Mouse (Mus musculus) heart, embryonic 13.5 days (tissue): ENCODE measurements around the gene Nos1ap. TPM values are rescaled to one million over a fixed set of nuclear protein-coding genes. Genes with fewer than 3 reads are reported as not detected.

Experiments used
- ATAC-seq: fragments of 200-750 bp; cut with Nextera tagmentation; 2 replicates; pipeline ENCODE4 v1.8.0; 2017; ENCODE audit warnings: moderate TSS enrichment; ENCODE audit not compliant: insufficient number of reproducible peaks, low FRiP score, low TSS enrichment; ENCODE audit errors: extremely low read depth
- H3K27ac ChIP-seq: fragments of 300-500 bp; sonication (generic); replicated peaks from 2 replicates; pipeline ENCODE4 v1.5.1; 2015; ENCODE audit warnings: moderate library complexity, mild to moderate bottlenecking, inconsistent platforms
- H3K27me3 ChIP-seq: fragments of 300-500 bp; sonication (generic); replicated peaks from 2 replicates; pipeline ENCODE4 v1.6.1; 2015; ENCODE audit warnings: mild to moderate bottlenecking, inconsistent platforms
- H3K36me3 ChIP-seq: fragments of 300-500 bp; sonication (generic); 2 replicates; pipeline ENCODE4 v1.6.1; 2015; ENCODE audit warnings: mild to moderate bottlenecking, inconsistent platforms
- H3K4me1 ChIP-seq: fragments of 300-500 bp; sonication (generic); 2 replicates; pipeline ENCODE4 v1.6.1; 2015; ENCODE audit warnings: inconsistent platforms
- H3K4me2 ChIP-seq: fragments of 300-500 bp; sonication (generic); 2 replicates; pipeline ENCODE4 v1.6.1; 2015; ENCODE audit warnings: inconsistent platforms, mild to moderate bottlenecking, moderate library complexity
- H3K4me3 ChIP-seq: fragments of 300-500 bp; sonication (generic); 2 replicates; pipeline ENCODE4 v1.5.1; 2015; ENCODE audit warnings: moderate library complexity, mild to moderate bottlenecking, inconsistent platforms
- H3K9ac ChIP-seq: fragments of 300-500 bp; sonication (generic); 2 replicates; pipeline ENCODE4 v1.6.1; 2015; ENCODE audit warnings: inconsistent platforms, mild to moderate bottlenecking, moderate library complexity
- H3K9me3 ChIP-seq: fragments of 300-500 bp; sonication (generic); 2 replicates; pipeline ENCODE4 v1.6.1; 2016; ENCODE audit warnings: inconsistent platforms
- WGBS: fragments of 180-500 bp; shearing (Covaris S2); methylation state at CpG from one replicate; pipeline ENCODE4 v1.1.7; 2015; ENCODE audit warnings: mixed read lengths; 5-methylcytosine and 5-hydroxymethylcytosine counted together
- polyA plus RNA-seq: library from polyadenylated mRNA; unstranded; fragments of >200 nt; fragmentation: Nextera tagmentation; extraction: Ambion mirVana; gene quantifications from 2 replicates; pipeline ENCODE4 v1.2.1, GENCODE M21; 2015

The Nos1ap gene
- polyA plus RNA-seq, 1 experiment from 2014 or later, result 17.9 TPM

GRCm38 (mm10) chr1:170564926-170565325 lies 24.7 kb downstream of the Nos1ap start:
- 84% methylated on average over 3 of the region's 3 CpGs for WGBS
- Histone ChIP-seq H3K9me3 (no peaks in the 10 kb centered on the region), H3K4me2 (no peak overlapping the region), H3K27ac (no peak overlapping the region), H3K4me3 (no peak overlapping the region), H3K9ac (no peak overlapping the region), H3K36me3 (no peaks in the 10 kb centered on the region), H3K4me1 (peaks cover 8% of the 10 kb centered on the region), H3K27me3 (no peaks in the 10 kb centered on the region)
- ATAC-seq, result no peak

GRCm38 (mm10) chr1:170562431-170562830 lies 27.2 kb downstream of the Nos1ap start:
- no peaks in the 10 kb centered on the region for H3K9me3 ChIP-seq

GRCm38 (mm10) chr1:170560768-170561167 lies 28.9 kb downstream of the Nos1ap start:
- no peak overlapping the region for H3K4me2 ChIP-seq
- no peak for ATAC-seq
- no peaks in the 10 kb centered on the region for H3K9me3 ChIP-seq
- no peak overlapping the region for H3K4me3 ChIP-seq
- H3K27ac ChIP-seq, result no peak overlapping the region
- peaks cover 10% of the 10 kb centered on the region for H3K4me1 ChIP-seq
- 0 out of 2 replicates have a peak, but pooled peaks cover 6% of the 10 kb centered on the region for H3K36me3 ChIP-seq
- no peaks in the 10 kb centered on the region for H3K27me3 ChIP-seq
- WGBS, result 80% methylated on average over 3 of the region's 3 CpGs
- no peak overlapping the region for H3K9ac ChIP-seq

More at GRCm38 (mm10) chr1:170562431-170562830, 27.2 kb downstream of the Nos1ap start:
- no peaks in the 10 kb centered on the region for H3K36me3 ChIP-seq
- no peak overlapping the region for H3K4me2 ChIP-seq
- peaks cover 5% of the 10 kb centered on the region for H3K4me1 ChIP-seq
- H3K27ac ChIP-seq, result no peak overlapping the region
- no peak for ATAC-seq
- no peak overlapping the region for H3K9ac ChIP-seq
- no peak overlapping the region for H3K4me3 ChIP-seq
- H3K27me3 ChIP-seq, result no peaks in the 10 kb centered on the region
- 64% methylated on average over 1 of the region's 1 CpGs for WGBS

GRCm38 (mm10) chr1:170557962-170558361 lies 31.7 kb downstream of the Nos1ap start:
- WGBS, result 85% methylated on average over 4 of the region's 4 CpGs
- H3K4me1 ChIP-seq, result peaks cover 36% of the 10 kb centered on the region

GRCm38 (mm10) chr1:170556696-170557095 lies 33.0 kb downstream of the Nos1ap start:
- H3K9ac ChIP-seq, result no peak overlapping the region
- no peaks in the 10 kb centered on the region for H3K27me3 ChIP-seq
- peaks cover 42% of the 10 kb centered on the region for H3K4me1 ChIP-seq
- 0 out of 2 replicates have a peak, but pooled peaks cover 6% of the 10 kb centered on the region for H3K36me3 ChIP-seq
- H3K27ac ChIP-seq, result no peak overlapping the region
- H3K4me3 ChIP-seq, result no peak overlapping the region
- no peak overlapping the region for H3K4me2 ChIP-seq
- no peak for ATAC-seq
- no peaks in the 10 kb centered on the region for H3K9me3 ChIP-seq
- 85% methylated on average over 6 of the region's 6 CpGs for WGBS

More at GRCm38 (mm10) chr1:170557962-170558361, 31.7 kb downstream of the Nos1ap start:
- no peak overlapping the region for H3K9ac ChIP-seq
- no peaks in the 10 kb centered on the region for H3K9me3 ChIP-seq
- H3K4me3 ChIP-seq, result no peak overlapping the region
- no peaks in the 10 kb centered on the region for H3K27me3 ChIP-seq
- no peak overlapping the region for H3K4me2 ChIP-seq
- no peak for ATAC-seq
- 0 out of 2 replicates have a peak, but pooled peaks cover 6% of the 10 kb centered on the region for H3K36me3 ChIP-seq
- no peak overlapping the region for H3K27ac ChIP-seq

GRCm38 (mm10) chr1:170554939-170555293 lies 34.7 kb downstream of the Nos1ap start:
- Histone ChIP-seq H3K27ac (peak overlapping the region; percentile 71), H3K9me3 (no peaks in the 10 kb centered on the region), H3K27me3 (no peaks in the 10 kb centered on the region), H3K4me3 (no peak overlapping the region), H3K36me3 (0 out of 2 replicates have a peak, but pooled peaks cover 6% of the 10 kb centered on the region), H3K9ac (no peak overlapping the region), H3K4me1 (peaks cover 55% of the 10 kb centered on the region), H3K4me2 (peak overlapping the region; percentile 10; the same call in 1 of the 2 replicates)
- 14% methylated on average over 3 of the region's 3 CpGs for WGBS
- peak; percentile 66 for ATAC-seq

GRCm38 (mm10) chr1:170554235-170554938 lies 35.3 kb downstream of the Nos1ap start:
- Histone ChIP-seq H3K4me3 (no peak overlapping the region), H3K27ac (peak overlapping the region; percentile 71), H3K4me2 (peak overlapping the region; percentile 7; the same call in 1 of the 2 replicates), H3K9me3 (no peaks in the 10 kb centered on the region), H3K4me1 (peaks cover 58% of the 10 kb centered on the region), H3K27me3 (no peaks in the 10 kb centered on the region), H3K9ac (no peak overlapping the region), H3K36me3 (0 out of 2 replicates have a peak, but pooled peaks cover 8% of the 10 kb centered on the region)
- no peak; the same call in 1 of the 2 replicates for ATAC-seq
- 72% methylated on average over 4 of the region's 4 CpGs for WGBS

GRCm38 (mm10) chr1:170550649-170551440 lies 38.8 kb downstream of the Nos1ap start:
- H3K4me2 ChIP-seq, result peak overlapping the region; percentile 36; the same call in 1 of the 2 replicates
- no peak for ATAC-seq
- H3K27me3 ChIP-seq, result no peaks in the 10 kb centered on the region
- WGBS, result 17% methylated on average over 8 of the region's 8 CpGs
- H3K4me3 ChIP-seq, result no peak overlapping the region
- no peaks in the 10 kb centered on the region for H3K9me3 ChIP-seq
- peaks cover 72% of the 10 kb centered on the region for H3K4me1 ChIP-seq
- 0 out of 2 replicates have a peak, but pooled peaks cover 3% of the 10 kb centered on the region for H3K36me3 ChIP-seq
- peak overlapping the region; percentile 81 for H3K27ac ChIP-seq
- no peak overlapping the region for H3K9ac ChIP-seq

- Histone ChIP-seq H3K9ac (no peak overlapping the region), H3K27ac (no peak overlapping the region)
- 64% methylated on average over 9 of the region's 9 CpGs for WGBS
Measured at GRCm38 (mm10) chr1:170549059-170549458, 40.6 kb downstream of the Nos1ap start.

GRCm38 (mm10) chr1:170548192-170548795 lies 41.4 kb downstream of the Nos1ap start:
- H3K9me3 ChIP-seq, result no peaks in the 10 kb centered on the region
- no peak for ATAC-seq
- no peak overlapping the region for H3K9ac ChIP-seq
- no peak overlapping the region for H3K4me2 ChIP-seq
- H3K36me3 ChIP-seq, result peaks cover 3% of the 10 kb centered on the region; the same call in 1 of the 2 replicates
- WGBS, result 67% methylated on average over 14 of the region's 14 CpGs
- peaks cover 55% of the 10 kb centered on the region for H3K4me1 ChIP-seq
- H3K27ac ChIP-seq, result no peak overlapping the region
- no peaks in the 10 kb centered on the region for H3K27me3 ChIP-seq
- H3K4me3 ChIP-seq, result no peak overlapping the region

More at GRCm38 (mm10) chr1:170549059-170549458, 40.6 kb downstream of the Nos1ap start:
- no peak for ATAC-seq
- no peak overlapping the region for H3K4me3 ChIP-seq
- H3K9me3 ChIP-seq, result no peaks in the 10 kb centered on the region
- H3K4me1 ChIP-seq, result peaks cover 56% of the 10 kb centered on the region
- H3K27me3 ChIP-seq, result no peaks in the 10 kb centered on the region
- peaks cover 3% of the 10 kb centered on the region; the same call in 1 of the 2 replicates for H3K36me3 ChIP-seq
- H3K4me2 ChIP-seq, result no peak overlapping the region

- Histone ChIP-seq H3K27ac (no peak overlapping the region), H3K4me3 (no peak overlapping the region), H3K9ac (no peak overlapping the region), H3K27me3 (no peaks in the 10 kb centered on the region), H3K4me2 (no peak overlapping the region), H3K36me3 (peaks cover 8% of the 10 kb centered on the region), H3K4me1 (peaks cover 44% of the 10 kb centered on the region), H3K9me3 (0 out of 2 replicates have a peak, but pooled peaks cover 1% of the 10 kb centered on the region)
- ATAC-seq, result no peak
- WGBS, result 67% methylated on average over 4 of the region's 4 CpGs
Measured at GRCm38 (mm10) chr1:170546297-170546696, 43.4 kb downstream of the Nos1ap start.
